Mouse (Mus musculus) CD8-positive naive resting alpha-beta T cell, adult 57 days (primary cell): ENCODE results near the gene Nsl1. TPM values are rescaled to one million over a fixed set of nuclear protein-coding genes. Genes with fewer than 3 reads are reported as not detected.

ENCODE experiments used
- total RNA-seq: library from RNA; stranded (reverse); gene quantifications from one replicate; pipeline ENCODE4 v1.2.4, GENCODE M21; 2023

The Nsl1 gene
- 0.92 TPM for total RNA-seq

GRCm38 (mm10) chr1:191062781-191063485 is at the start of gene Nsl1, which contains the start of gene Tatdn3:
Gene Nsl1, plus strand, starts transcription at chr1:191063012.
Gene Tatdn3, minus strand, starts transcription at chr1:191062932.

GRCm38 (mm10) chr1:191026021-191026713 is 36.6 kb upstream of the Nsl1 start, which contains the start of gene Flvcr1:
Gene Flvcr1, minus strand, starts transcription at chr1:191026158.

GRCm38 (mm10) chr1:191036554-191037334 is 26.1 kb upstream of the Nsl1 start, which contains the start of gene Spata45:
Gene Spata45, plus strand, starts transcription at chr1:191036639.

GRCm38 (mm10) chr1:191097802-191098747 is 35.3 kb downstream of the Nsl1 start, which contains the start of gene Batf3:
Gene Batf3, plus strand, starts transcription at chr1:191097847.

Other genes starting within 250 kb of the Nsl1 start
- gene Rps6kc1, start 151.2 kb upstream of the Nsl1 start, total RNA-seq, result 20.0 TPM
- gene Angel2, start 137.9 kb upstream of the Nsl1 start, total RNA-seq, result 53.9 TPM
- gene Vash2, start 83.7 kb upstream of the Nsl1 start, total RNA-seq, result 0.34 TPM
- gene Flvcr1, start 36.9 kb upstream of the Nsl1 start, total RNA-seq, result 29.5 TPM
- not detected for gene Spata45, start 26.4 kb upstream of the Nsl1 start, total RNA-seq
- 12.6 TPM for gene Tatdn3, start 80 bp upstream of the Nsl1 start, total RNA-seq
- gene Batf3, start 34.8 kb downstream of the Nsl1 start, total RNA-seq, result 2.0 TPM
- 0.37 TPM for gene Fam71a, start 101.8 kb downstream of the Nsl1 start, total RNA-seq
- gene Atf3, start 155.0 kb downstream of the Nsl1 start, total RNA-seq, result 28.8 TPM